Mouse (Mus musculus) cortical plate, adult 2 months (tissue): ENCODE results near the gene Pofut1.

Experiments used
- CTCF ChIP-seq: fragments of 200-500 bp; IDR thresholded peaks from 2 replicates; pipeline ENCODE4 v1.5.1; 2011; ENCODE audit warnings: mild to moderate bottlenecking, control low read depth, low read length; ENCODE audit not compliant: insufficient read depth; ENCODE audit errors: extremely low read depth
- POLR2A ChIP-seq: fragments of 200-500 bp; IDR thresholded peaks from 2 replicates; pipeline ENCODE4 v1.6.1; 2011; ENCODE audit warnings: mild to moderate bottlenecking, low read length, control low read depth; ENCODE audit not compliant: insufficient read depth; ENCODE audit errors: extremely low read depth

GRCm38 (mm10) chr2:153295196-153295595 is 53.9 kb downstream of the Pofut1 start:
- TF ChIP-seq POLR2A, result no peak
- no peak for TF ChIP-seq CTCF
